Mouse (Mus musculus) lung, embryonic 16.5 days (tissue): ENCODE data around the gene Trappc6b. TPM values are rescaled to one million over a fixed set of nuclear protein-coding genes. Genes with fewer than 3 reads are reported as not detected.
A peak's percentile ranks its signal among the peaks of the same experiment; 100 is the strongest.

ENCODE experiments used
- ATAC-seq: fragments of 200-750 bp; cut with Nextera tagmentation; 2 replicates; pipeline ENCODE4 v1.8.0; 2017; ENCODE audit warnings: low read depth, mild to moderate bottlenecking, moderate library complexity
- H3K27ac ChIP-seq: fragments of 300-500 bp; sonication (generic); 2 replicates; pipeline ENCODE4 v1.5.1; 2014; ENCODE audit warnings: mild to moderate bottlenecking, control low read depth, low read length
- H3K27me3 ChIP-seq: fragments of 300-500 bp; sonication (generic); 2 replicates; pipeline ENCODE4 v1.6.1; 2014; ENCODE audit warnings: low read depth, low read length, mixed read lengths; ENCODE audit not compliant: control insufficient read depth, insufficient read depth
- H3K36me3 ChIP-seq: fragments of 300-500 bp; sonication (generic); 2 replicates; pipeline ENCODE4 v1.6.1; 2014; ENCODE audit warnings: low read length; ENCODE audit not compliant: control insufficient read depth, insufficient read depth
- H3K4me1 ChIP-seq: fragments of 300-500 bp; sonication (generic); replicated peaks from 2 replicates; pipeline ENCODE4 v1.6.1; 2014; ENCODE audit warnings: low read length, mixed read lengths; ENCODE audit not compliant: control insufficient read depth, insufficient read depth
- H3K4me2 ChIP-seq: fragments of 300-500 bp; sonication (generic); 2 replicates; pipeline ENCODE4 v1.6.1; 2014; ENCODE audit warnings: low read depth, low read length, control low read depth
- H3K4me3 ChIP-seq: fragments of 300-500 bp; sonication (generic); 2 replicates; pipeline ENCODE4 v1.5.1; 2014; ENCODE audit warnings: mild to moderate bottlenecking, low read length, control low read depth
- H3K9ac ChIP-seq: fragments of 300-500 bp; sonication (generic); 2 replicates; pipeline ENCODE4 v1.6.1; 2014; ENCODE audit warnings: low read length, control low read depth
- H3K9me3 ChIP-seq: fragments of 300-500 bp; sonication (generic); 2 replicates; pipeline ENCODE4 v1.6.1; 2016; ENCODE audit warnings: low read length; ENCODE audit not compliant: control insufficient read depth
- WGBS: fragments of 180-500 bp; shearing (Covaris S2); extraction: QIAGEN DNeasy Blood & Tissue Kit; methylation state at CpG from one replicate; pipeline ENCODE4 v1.1.7; 2014; 5-methylcytosine and 5-hydroxymethylcytosine counted together
- polyA plus RNA-seq: library from polyadenylated mRNA; unstranded; fragments of >200 nt; fragmentation: Nextera tagmentation; extraction: Ambion mirVana; gene quantifications from 2 replicates; pipeline ENCODE4 v1.2.1, GENCODE M21; 2015

The Trappc6b gene
- polyA plus RNA-seq, 1 experiment from 2014 or later = 97.0 TPM

GRCm38 (mm10) chr12:59011844-59012709 is 49.2 kb downstream of the Trappc6b start, which contains the start of gene Sec23a:
Gene Sec23a (minus strand): TSS chr12:59012017.
- H3K4me3 ChIP-seq = peak within 1 kb of the TSS; percentile 67
- H3K9ac ChIP-seq = peak within 1 kb of the TSS; percentile 82
- H3K9me3 ChIP-seq = no peaks in the 10 kb centered on the region
- ATAC-seq = peak; percentile 97
- under 1% methylated on average over 47 of the region's 48 CpGs for WGBS
- H3K4me1 ChIP-seq = peaks cover 19% of the 10 kb centered on the region
- H3K4me2 ChIP-seq = peak within 1 kb of the TSS; percentile 91
- H3K36me3 ChIP-seq = peaks cover under 1% of the 10 kb centered on the region; the same call in 1 of the 2 replicates
- no peaks in the 10 kb centered on the region for H3K27me3 ChIP-seq
- peak within 1 kb of the TSS; percentile 92 for H3K27ac ChIP-seq

GRCm38 (mm10) chr12:59011275-59011843 is 49.9 kb downstream of the Trappc6b start:
- Histone ChIP-seq H3K27ac (peak overlapping the region; percentile 92), H3K36me3 (peaks cover 6% of the 10 kb centered on the region), H3K4me1 (peaks cover 19% of the 10 kb centered on the region), H3K9ac (peak overlapping the region; percentile 82), H3K4me2 (peak overlapping the region; percentile 82), H3K27me3 (no peaks in the 10 kb centered on the region), H3K4me3 (peak overlapping the region; percentile 67), H3K9me3 (no peaks in the 10 kb centered on the region)
- WGBS = 1% methylated on average over 25 of the region's 25 CpGs
- no peak; the same call in 1 of the 2 replicates for ATAC-seq

GRCm38 (mm10) chr12:59010482-59010881 is 50.8 kb downstream of the Trappc6b start:
- Histone ChIP-seq H3K27ac (no peak overlapping the region), H3K9me3 (no peaks in the 10 kb centered on the region), H3K9ac (peak overlapping the region; percentile 20; the same call in 1 of the 2 replicates), H3K27me3 (no peaks in the 10 kb centered on the region), H3K4me1 (peaks cover 19% of the 10 kb centered on the region), H3K4me3 (peak overlapping the region; percentile 67), H3K36me3 (peaks cover 12% of the 10 kb centered on the region), H3K4me2 (peak overlapping the region; percentile 82)
- no peak for ATAC-seq
- WGBS = 48% methylated on average over 2 of the region's 2 CpGs

Other genes with a start within 250 kb of the Trappc6b start
- 64.2 and 69.3 TPM in 2 replicates for gene Sec23a, start 49.5 kb downstream of the Trappc6b start, polyA plus RNA-seq
- 26.3 and 30.1 TPM in 2 replicates for gene Gemin2, start 48.1 kb downstream of the Trappc6b start, polyA plus RNA-seq
- 76.7 and 87.0 TPM in 2 replicates for gene Pnn, start 5.4 kb upstream of the Trappc6b start, polyA plus RNA-seq
- 55.8 and 56.6 TPM in 2 replicates for gene Mia2, start 34.3 kb upstream of the Trappc6b start, polyA plus RNA-seq
- gene Fbxo33, start 158.3 kb upstream of the Trappc6b start, polyA plus RNA-seq = 3.5 and 3.9 TPM in 2 replicates